Mouse (Mus musculus) ES-Bruce4 (cell line): ENCODE data around the gene BC037034.

Source experiments
- CTCF ChIP-seq: IDR thresholded peaks from one replicate; pipeline ENCODE4 v1.8.1; 2011; ENCODE audit warnings: low read depth, low read length
- EP300 ChIP-seq: IDR thresholded peaks from 2 replicates; pipeline ENCODE4 v1.6.1; 2011; ENCODE audit warnings: low read depth, low read length; ENCODE audit not compliant: insufficient read depth
- POLR2A ChIP-seq: IDR thresholded peaks from one replicate; pipeline ENCODE4 v1.8.1; 2011; ENCODE audit warnings: low read length; ENCODE audit not compliant: insufficient read depth

GRCm38 (mm10) chr5:138280425-138280768, 16.6 kb upstream of the BC037034 start:
- no peak for TF ChIP-seq POLR2A
- no peak for TF ChIP-seq CTCF
- TF ChIP-seq EP300, result no peak
